Mouse (Mus musculus): ENCODE results near the gene Trex1. TPM values are rescaled to one million over a fixed set of nuclear protein-coding genes. Genes with fewer than 3 reads are reported as not detected.

Trex1 gene
- polyA plus RNA-seq, 1 experiment from 2014 or later, result 13.3 TPM

Other genes with a start within 250 kb of the Trex1 start
- gene Celsr3, start 233.4 kb downstream of the Trex1 start, polyA plus RNA-seq (2014; fragmentation: Nextera tagmentation; extraction: Ambion mirVana), result 0.04 and 0.17 TPM in 2 replicates
- 8.6 and 14.5 TPM in 2 replicates for gene Slc26a6, start 206.5 kb downstream of the Trex1 start, polyA plus RNA-seq (2014; fragmentation: Nextera tagmentation; extraction: Ambion mirVana)
- gene Tmem89, start 145.1 kb downstream of the Trex1 start, polyA plus RNA-seq (2014; fragmentation: Nextera tagmentation; extraction: Ambion mirVana), result not detected in 2 replicates
- 482 and 520 TPM in 2 replicates for gene Uqcrc1, start 123.1 kb downstream of the Trex1 start, polyA plus RNA-seq (2014; fragmentation: Nextera tagmentation; extraction: Ambion mirVana)
- gene Col7a1, start 106.1 kb downstream of the Trex1 start, polyA plus RNA-seq (2014; fragmentation: Nextera tagmentation; extraction: Ambion mirVana), result 3.5 and 5.4 TPM in 2 replicates
- gene Ucn2, start 73.7 kb downstream of the Trex1 start, polyA plus RNA-seq (2014; fragmentation: Nextera tagmentation; extraction: Ambion mirVana), result 0.24 TPM in 1 of 2 replicates, not detected in the other
- gene Pfkfb4, start 68.0 kb downstream of the Trex1 start, polyA plus RNA-seq (2014; fragmentation: Nextera tagmentation; extraction: Ambion mirVana), result 6.4 and 10.1 TPM in 2 replicates
- gene Shisa5, start 21.2 kb downstream of the Trex1 start, polyA plus RNA-seq (2014; fragmentation: Nextera tagmentation; extraction: Ambion mirVana), result 58.0 and 65.7 TPM in 2 replicates
- 20.5 and 30.7 TPM in 2 replicates for gene Atrip, start 14.4 kb upstream of the Trex1 start, polyA plus RNA-seq (2014; fragmentation: Nextera tagmentation; extraction: Ambion mirVana)
- gene Ccdc51, start 22.8 kb upstream of the Trex1 start, polyA plus RNA-seq (2014; fragmentation: Nextera tagmentation; extraction: Ambion mirVana), result 13.5 and 14.7 TPM in 2 replicates
- gene Tma7, start 22.9 kb upstream of the Trex1 start, polyA plus RNA-seq (2014; fragmentation: Nextera tagmentation; extraction: Ambion mirVana), result 687 and 868 TPM in 2 replicates
- gene Plxnb1, start 35.7 kb upstream of the Trex1 start, polyA plus RNA-seq (2014; fragmentation: Nextera tagmentation; extraction: Ambion mirVana), result 10.5 and 17.0 TPM in 2 replicates
- not detected in 2 replicates for gene Fbxw21, start 102.3 kb upstream of the Trex1 start, polyA plus RNA-seq (2014; fragmentation: Nextera tagmentation; extraction: Ambion mirVana)
- gene Fbxw13, start 136.2 kb upstream of the Trex1 start, polyA plus RNA-seq (2014; fragmentation: Nextera tagmentation; extraction: Ambion mirVana), result not detected in 2 replicates
- not detected in 2 replicates for gene Fbxw20, start 175.0 kb upstream of the Trex1 start, polyA plus RNA-seq (2014; fragmentation: Nextera tagmentation; extraction: Ambion mirVana)
- not detected in 2 replicates for gene Fbxw14, start 227.9 kb upstream of the Trex1 start, polyA plus RNA-seq (2014; fragmentation: Nextera tagmentation; extraction: Ambion mirVana)

Measured in kidney, embryonic 14.5 days (tissue).